Mouse (Mus musculus): Measurements from ENCODE around the gene Tnk2. TPM values are rescaled to one million over a fixed set of nuclear protein-coding genes. Genes with fewer than 3 reads are reported as not detected.

Tnk2 gene
- polyA plus RNA-seq, 1 experiment from 2014 or later = 6.6 TPM

- H3K27ac ChIP-seq = no peak overlapping the region
- peaks cover 52% of the 10 kb centered on the region for H3K4me1 ChIP-seq
- ATAC-seq = no peak
Observed at GRCm38 (mm10) chr16:32650461-32650860, 6.8 kb downstream of the Tnk2 start.

GRCm38 (mm10) chr16:32650974-32651618, 7.4 kb downstream of the Tnk2 start:
- no peak overlapping the region for H3K4me3 ChIP-seq
- H3K27me3 ChIP-seq (replicated peaks) = no peaks in the 10 kb centered on the region
- no peak overlapping the region for H3K4me2 ChIP-seq
- H3K9ac ChIP-seq = no peak overlapping the region
- ATAC-seq = no peak; the same call in 1 of the 2 replicates
- H3K36me3 ChIP-seq = peaks cover 16% of the 10 kb centered on the region
- no peaks in the 10 kb centered on the region for H3K9me3 ChIP-seq (replicated peaks)
- H3K4me1 ChIP-seq = peaks cover 48% of the 10 kb centered on the region
- WGBS (ENCODE audit: insufficient replicate concordance) = 32% methylated on average over 5 of the region's 5 CpGs
- peak overlapping the region; percentile 22; the same call in 1 of the 2 replicates for H3K27ac ChIP-seq

More at GRCm38 (mm10) chr16:32650461-32650860, 6.8 kb downstream of the Tnk2 start:
- H3K4me2 ChIP-seq = no peak overlapping the region
- peaks cover 16% of the 10 kb centered on the region for H3K36me3 ChIP-seq
- no peak overlapping the region for H3K9ac ChIP-seq
- H3K27me3 ChIP-seq (replicated peaks) = no peaks in the 10 kb centered on the region
- no peak overlapping the region for H3K4me3 ChIP-seq
- no peaks in the 10 kb centered on the region for H3K9me3 ChIP-seq (replicated peaks)

GRCm38 (mm10) chr16:32654071-32654733, 10.5 kb downstream of the Tnk2 start:
- no peak overlapping the region for H3K27ac ChIP-seq
- H3K9me3 ChIP-seq (replicated peaks) = no peaks in the 10 kb centered on the region
- 81% methylated on average over 5 of the region's 6 CpGs for WGBS (ENCODE audit: insufficient replicate concordance)
- no peak overlapping the region for H3K4me3 ChIP-seq
- no peaks in the 10 kb centered on the region for H3K27me3 ChIP-seq (replicated peaks)
- peaks cover 59% of the 10 kb centered on the region for H3K4me1 ChIP-seq
- no peak overlapping the region for H3K9ac ChIP-seq
- H3K4me2 ChIP-seq = no peak overlapping the region
- no peak for ATAC-seq
- peaks cover 13% of the 10 kb centered on the region for H3K36me3 ChIP-seq

- peaks cover 72% of the 10 kb centered on the region for H3K4me1 ChIP-seq
- no peaks in the 10 kb centered on the region for H3K27me3 ChIP-seq (replicated peaks)
- WGBS (ENCODE audit: insufficient replicate concordance) = 78% methylated on average over 4 of the region's 4 CpGs
Observed at GRCm38 (mm10) chr16:32655534-32655933, 11.9 kb downstream of the Tnk2 start.

GRCm38 (mm10) chr16:32656321-32656720, 12.6 kb downstream of the Tnk2 start:
- no peak overlapping the region for H3K9ac ChIP-seq
- no peaks in the 10 kb centered on the region for H3K27me3 ChIP-seq (replicated peaks)
- no peak for ATAC-seq
- no peaks in the 10 kb centered on the region for H3K9me3 ChIP-seq (replicated peaks)
- no peak overlapping the region for H3K4me3 ChIP-seq
- no peak overlapping the region for H3K4me2 ChIP-seq
- 65% methylated on average over 8 of the region's 8 CpGs for WGBS (ENCODE audit: insufficient replicate concordance)
- H3K4me1 ChIP-seq = peaks cover 73% of the 10 kb centered on the region
- H3K36me3 ChIP-seq = peaks cover 10% of the 10 kb centered on the region
- H3K27ac ChIP-seq = no peak overlapping the region

More at GRCm38 (mm10) chr16:32655534-32655933, 11.9 kb downstream of the Tnk2 start:
- peaks cover 13% of the 10 kb centered on the region for H3K36me3 ChIP-seq
- no peak overlapping the region for H3K27ac ChIP-seq
- ATAC-seq = no peak
- H3K9ac ChIP-seq = no peak overlapping the region
- H3K4me2 ChIP-seq = no peak overlapping the region
- no peaks in the 10 kb centered on the region for H3K9me3 ChIP-seq (replicated peaks)
- no peak overlapping the region for H3K4me3 ChIP-seq

GRCm38 (mm10) chr16:32656794-32657193, 13.1 kb downstream of the Tnk2 start:
- H3K36me3 ChIP-seq = peaks cover 10% of the 10 kb centered on the region
- peaks cover 73% of the 10 kb centered on the region for H3K4me1 ChIP-seq
- no peak overlapping the region for H3K4me2 ChIP-seq
- no peak overlapping the region for H3K9ac ChIP-seq
- no peak overlapping the region for H3K4me3 ChIP-seq
- H3K9me3 ChIP-seq (replicated peaks) = no peaks in the 10 kb centered on the region
- no peaks in the 10 kb centered on the region for H3K27me3 ChIP-seq (replicated peaks)
- H3K27ac ChIP-seq = no peak overlapping the region
- no peak for ATAC-seq
- WGBS (ENCODE audit: insufficient replicate concordance) = 70% methylated on average over 8 of the region's 8 CpGs

- 78% methylated on average over 16 of the region's 16 CpGs for WGBS (ENCODE audit: insufficient replicate concordance)
- H3K4me2 ChIP-seq = no peak overlapping the region
- H3K36me3 ChIP-seq = peaks cover 10% of the 10 kb centered on the region
- H3K9me3 ChIP-seq (replicated peaks) = no peaks in the 10 kb centered on the region
- no peak overlapping the region for H3K9ac ChIP-seq
- peaks cover 79% of the 10 kb centered on the region for H3K4me1 ChIP-seq
- ATAC-seq = 0 out of 2 replicates have a peak, but pooled peaks have one; percentile 9
- H3K4me3 ChIP-seq = no peak overlapping the region
- H3K27ac ChIP-seq = no peak overlapping the region
- no peaks in the 10 kb centered on the region for H3K27me3 ChIP-seq (replicated peaks)
Observed at GRCm38 (mm10) chr16:32657498-32658250, 14.0 kb downstream of the Tnk2 start.

GRCm38 (mm10) chr16:32658743-32659171, 15.1 kb downstream of the Tnk2 start:
- 13% methylated on average over 17 of the region's 21 CpGs for WGBS (ENCODE audit: insufficient replicate concordance)
- no peaks in the 10 kb centered on the region for H3K27me3 ChIP-seq (replicated peaks)
- peak overlapping the region; percentile 66 for H3K4me2 ChIP-seq
- H3K4me3 ChIP-seq = peak overlapping the region; percentile 28
- H3K27ac ChIP-seq = peak overlapping the region; percentile 41
- no peak for ATAC-seq
- H3K9ac ChIP-seq = peak overlapping the region; percentile 37; the same call in 1 of the 2 replicates
- H3K36me3 ChIP-seq = peaks cover 11% of the 10 kb centered on the region
- H3K9me3 ChIP-seq (replicated peaks) = no peaks in the 10 kb centered on the region
- H3K4me1 ChIP-seq = peaks cover 86% of the 10 kb centered on the region

- peak overlapping the region; percentile 41; the same call in 1 of the 2 replicates for H3K27ac ChIP-seq
- peaks cover 9% of the 10 kb centered on the region; the same call in 1 of the 2 replicates for H3K36me3 ChIP-seq
- ATAC-seq = no peak
- peak overlapping the region; percentile 37; the same call in 1 of the 2 replicates for H3K9ac ChIP-seq
- H3K4me2 ChIP-seq = peak overlapping the region; percentile 66
- WGBS (ENCODE audit: insufficient replicate concordance) = 17% methylated on average over 8 of the region's 8 CpGs
- no peaks in the 10 kb centered on the region for H3K27me3 ChIP-seq (replicated peaks)
- H3K4me3 ChIP-seq = peak overlapping the region; percentile 28; the same call in 1 of the 2 replicates
- H3K4me1 ChIP-seq = peaks cover 86% of the 10 kb centered on the region
- no peaks in the 10 kb centered on the region for H3K9me3 ChIP-seq (replicated peaks)
Observed at GRCm38 (mm10) chr16:32659385-32659784, 15.7 kb downstream of the Tnk2 start.

- H3K36me3 ChIP-seq = peaks cover 9% of the 10 kb centered on the region; the same call in 1 of the 2 replicates
- 71% methylated on average over 1 of the region's 1 CpGs for WGBS (ENCODE audit: insufficient replicate concordance)
- H3K4me1 ChIP-seq = peaks cover 89% of the 10 kb centered on the region
- no peak for ATAC-seq
- H3K4me3 ChIP-seq = no peak overlapping the region
- no peak overlapping the region for H3K4me2 ChIP-seq
- H3K27me3 ChIP-seq (replicated peaks) = no peaks in the 10 kb centered on the region
- no peaks in the 10 kb centered on the region for H3K9me3 ChIP-seq (replicated peaks)
- no peak overlapping the region for H3K9ac ChIP-seq
- peak overlapping the region; percentile 41; the same call in 1 of the 2 replicates for H3K27ac ChIP-seq
Observed at GRCm38 (mm10) chr16:32660095-32660494, 16.4 kb downstream of the Tnk2 start.

GRCm38 (mm10) chr16:32660557-32661321, 17.1 kb downstream of the Tnk2 start:
- Histone ChIP-seq H3K9me3 (replicated peaks) (no peaks in the 10 kb centered on the region), H3K36me3 (peaks cover 9% of the 10 kb centered on the region; the same call in 1 of the 2 replicates), H3K4me2 (peak overlapping the region; percentile 27; the same call in 1 of the 2 replicates), H3K4me3 (no peak overlapping the region), H3K27me3 (replicated peaks) (no peaks in the 10 kb centered on the region), H3K4me1 (peaks cover 96% of the 10 kb centered on the region), H3K9ac (peak overlapping the region; percentile 1), H3K27ac (peak overlapping the region; percentile 41; the same call in 1 of the 2 replicates)
- ATAC-seq = no peak
- WGBS (ENCODE audit: insufficient replicate concordance) = 51% methylated on average over 10 of the region's 10 CpGs

Measured in liver, embryonic 12.5 days (tissue).